Mouse (Mus musculus) lung, embryonic 15.5 days (tissue): Measurements from ENCODE around the gene Hipk4. TPM values are rescaled to one million over a fixed set of nuclear protein-coding genes. Genes with fewer than 3 reads are reported as not detected.

Experiments
- ATAC-seq: fragments of 200-750 bp; cut with Nextera tagmentation; 2 replicates; pipeline ENCODE4 v1.8.0; 2017; ENCODE audit warnings: moderate number of reproducible peaks, borderline replicate concordance; ENCODE audit not compliant: low FRiP score, low TSS enrichment; ENCODE audit errors: extremely low read depth
- H3K27ac ChIP-seq: fragments of 300-500 bp; sonication (generic); 2 replicates; pipeline ENCODE4 v1.5.1; 2015; ENCODE audit warnings: moderate library complexity, mild to moderate bottlenecking, inconsistent platforms
- H3K27me3 ChIP-seq: fragments of 300-500 bp; sonication (generic); 2 replicates; pipeline ENCODE4 v1.6.1; 2015; ENCODE audit warnings: inconsistent platforms
- H3K36me3 ChIP-seq: fragments of 300-500 bp; sonication (generic); 2 replicates; pipeline ENCODE4 v1.6.1; 2015; ENCODE audit warnings: inconsistent platforms
- H3K4me1 ChIP-seq: fragments of 300-500 bp; sonication (generic); 2 replicates; pipeline ENCODE4 v1.6.1; 2015; ENCODE audit warnings: inconsistent platforms
- H3K4me2 ChIP-seq: fragments of 300-500 bp; sonication (generic); 2 replicates; pipeline ENCODE4 v1.6.1; 2015; ENCODE audit warnings: inconsistent platforms, mild to moderate bottlenecking, moderate library complexity
- H3K4me3 ChIP-seq: fragments of 300-500 bp; sonication (generic); 2 replicates; pipeline ENCODE4 v1.5.1; 2015; ENCODE audit warnings: mild to moderate bottlenecking, inconsistent platforms
- H3K9ac ChIP-seq: fragments of 300-500 bp; sonication (generic); 2 replicates; pipeline ENCODE4 v1.6.1; 2015; ENCODE audit warnings: inconsistent platforms
- H3K9me3 ChIP-seq: fragments of 300-500 bp; sonication (generic); 2 replicates; pipeline ENCODE4 v1.6.1; 2016; ENCODE audit warnings: inconsistent platforms
- WGBS: fragments of 180-500 bp; shearing (Covaris S2); methylation state at CpG from one replicate; pipeline ENCODE4 v1.1.7; 2015; 5-methylcytosine and 5-hydroxymethylcytosine counted together
- polyA plus RNA-seq: library from polyadenylated mRNA; unstranded; fragments of >200 nt; fragmentation: Nextera tagmentation; extraction: Ambion mirVana; gene quantifications from 2 replicates; pipeline ENCODE4 v1.2.1, GENCODE M21; 2015

Hipk4 gene
- 0.87 and 0.92 TPM in 2 replicates for polyA plus RNA-seq

- H3K9ac ChIP-seq = no peak within 1 kb of the TSS
- H3K4me2 ChIP-seq = no peak within 1 kb of the TSS
- H3K27me3 ChIP-seq = no peaks in the 10 kb centered on the region
- ATAC-seq = no peak
- no peaks in the 10 kb centered on the region for H3K9me3 ChIP-seq
- H3K4me1 ChIP-seq = no peaks in the 10 kb centered on the region
- no peak within 1 kb of the TSS for H3K4me3 ChIP-seq
- 46% methylated on average over 5 of the region's 5 CpGs for WGBS
- H3K27ac ChIP-seq = no peak within 1 kb of the TSS
- no peaks in the 10 kb centered on the region for H3K36me3 ChIP-seq
Measured at GRCm38 (mm10) chr7:27522967-27523366, at the start of gene Hipk4. Gene Hipk4 (plus strand): TSS chr7:27523267.

- peak overlapping the region; percentile 71 for H3K9ac ChIP-seq
- H3K36me3 ChIP-seq = peaks cover 11% of the 10 kb centered on the region
- peaks cover 13% of the 10 kb centered on the region for H3K4me1 ChIP-seq
- peak overlapping the region; percentile 96 for H3K27ac ChIP-seq
- H3K27me3 ChIP-seq = no peaks in the 10 kb centered on the region
- WGBS = under 1% methylated on average over 34 of the region's 34 CpGs
- peak overlapping the region; percentile 69 for H3K4me2 ChIP-seq
- H3K9me3 ChIP-seq = no peaks in the 10 kb centered on the region
- ATAC-seq = no peak
- H3K4me3 ChIP-seq = peak overlapping the region; percentile 84
Measured at GRCm38 (mm10) chr7:27473835-27474489, 49.1 kb upstream of the Hipk4 start.

GRCm38 (mm10) chr7:27474490-27474954 lies 48.5 kb upstream of the Hipk4 start:
- Histone ChIP-seq H3K27ac (peak overlapping the region; percentile 96), H3K4me2 (peak overlapping the region; percentile 69), H3K36me3 (peaks cover 11% of the 10 kb centered on the region), H3K4me1 (peaks cover 13% of the 10 kb centered on the region), H3K27me3 (no peaks in the 10 kb centered on the region), H3K9me3 (no peaks in the 10 kb centered on the region), H3K9ac (peak overlapping the region; percentile 71), H3K4me3 (peak overlapping the region; percentile 84)
- peak; percentile 93 for ATAC-seq
- WGBS = 1% methylated on average over 23 of the region's 23 CpGs

- Histone ChIP-seq H3K9ac (no peak overlapping the region), H3K4me2 (no peak overlapping the region), H3K27me3 (no peaks in the 10 kb centered on the region), H3K4me3 (no peak overlapping the region), H3K4me1 (peaks cover 13% of the 10 kb centered on the region), H3K36me3 (peaks cover 11% of the 10 kb centered on the region), H3K9me3 (no peaks in the 10 kb centered on the region), H3K27ac (no peak overlapping the region)
- no peak for ATAC-seq
- 89% methylated on average over 2 of the region's 2 CpGs for WGBS
Measured at GRCm38 (mm10) chr7:27475596-27475995, 47.5 kb upstream of the Hipk4 start.

- no peak overlapping the region for H3K4me2 ChIP-seq
- no peak overlapping the region for H3K4me3 ChIP-seq
- H3K27me3 ChIP-seq = no peaks in the 10 kb centered on the region
- peaks cover 11% of the 10 kb centered on the region for H3K36me3 ChIP-seq
- peaks cover 19% of the 10 kb centered on the region for H3K4me1 ChIP-seq
- WGBS = 95% methylated on average over 14 of the region's 14 CpGs
- no peak overlapping the region for H3K9ac ChIP-seq
- no peak for ATAC-seq
- H3K27ac ChIP-seq = no peak overlapping the region
- H3K9me3 ChIP-seq = no peaks in the 10 kb centered on the region
Measured at GRCm38 (mm10) chr7:27476098-27476635, 46.9 kb upstream of the Hipk4 start.

- Histone ChIP-seq H3K4me2 (no peak overlapping the region), H3K9me3 (no peaks in the 10 kb centered on the region), H3K36me3 (peaks cover 11% of the 10 kb centered on the region), H3K9ac (no peak overlapping the region), H3K27me3 (no peaks in the 10 kb centered on the region), H3K27ac (no peak overlapping the region), H3K4me3 (no peak overlapping the region), H3K4me1 (peaks cover 24% of the 10 kb centered on the region)
- no peak for ATAC-seq
- 65% methylated on average over 7 of the region's 7 CpGs for WGBS
Measured at GRCm38 (mm10) chr7:27478561-27478960, 44.5 kb upstream of the Hipk4 start.

GRCm38 (mm10) chr7:27479750-27480149 lies 43.3 kb upstream of the Hipk4 start:
- Histone ChIP-seq H3K4me3 (no peak overlapping the region), H3K27ac (no peak overlapping the region), H3K36me3 (peaks cover 11% of the 10 kb centered on the region), H3K27me3 (no peaks in the 10 kb centered on the region), H3K4me2 (no peak overlapping the region), H3K9ac (no peak overlapping the region), H3K9me3 (no peaks in the 10 kb centered on the region), H3K4me1 (peaks cover 24% of the 10 kb centered on the region)
- no peak for ATAC-seq
- WGBS = 76% methylated on average over 1 of the region's 1 CpGs

GRCm38 (mm10) chr7:27480506-27480905 lies 42.6 kb upstream of the Hipk4 start:
- Histone ChIP-seq H3K36me3 (peaks cover 11% of the 10 kb centered on the region), H3K27ac (peak overlapping the region; percentile 86), H3K4me1 (peaks cover 24% of the 10 kb centered on the region), H3K9ac (no peak overlapping the region), H3K27me3 (no peaks in the 10 kb centered on the region), H3K4me2 (peak overlapping the region; percentile 60), H3K4me3 (peak overlapping the region; percentile 35), H3K9me3 (no peaks in the 10 kb centered on the region)
- 59% methylated on average over 3 of the region's 3 CpGs for WGBS
- no peak for ATAC-seq

- Histone ChIP-seq H3K9me3 (no peaks in the 10 kb centered on the region), H3K4me1 (peaks cover 24% of the 10 kb centered on the region), H3K27ac (peak overlapping the region; percentile 86), H3K4me2 (peak overlapping the region; percentile 60), H3K36me3 (peaks cover 11% of the 10 kb centered on the region), H3K9ac (peak overlapping the region; percentile 37), H3K27me3 (no peaks in the 10 kb centered on the region), H3K4me3 (peak overlapping the region; percentile 35)
- no peak for ATAC-seq
- 7% methylated on average over 11 of the region's 11 CpGs for WGBS
Measured at GRCm38 (mm10) chr7:27480927-27481626, 42.0 kb upstream of the Hipk4 start.

GRCm38 (mm10) chr7:27481627-27481969 lies 41.5 kb upstream of the Hipk4 start:
- peak overlapping the region; percentile 37 for H3K9ac ChIP-seq
- no peaks in the 10 kb centered on the region for H3K9me3 ChIP-seq
- H3K4me1 ChIP-seq = peaks cover 24% of the 10 kb centered on the region
- H3K27me3 ChIP-seq = no peaks in the 10 kb centered on the region
- H3K4me2 ChIP-seq = peak overlapping the region; percentile 60
- H3K36me3 ChIP-seq = peaks cover 6% of the 10 kb centered on the region
- under 1% methylated on average over 12 of the region's 12 CpGs for WGBS
- H3K27ac ChIP-seq = peak overlapping the region; percentile 86
- peak; percentile 97 for ATAC-seq
- peak overlapping the region; percentile 35 for H3K4me3 ChIP-seq

- Histone ChIP-seq H3K27ac (no peak overlapping the region), H3K36me3 (no peaks in the 10 kb centered on the region), H3K9ac (no peak overlapping the region), H3K4me1 (peaks cover 34% of the 10 kb centered on the region), H3K27me3 (no peaks in the 10 kb centered on the region), H3K4me3 (no peak overlapping the region), H3K4me2 (no peak overlapping the region), H3K9me3 (no peaks in the 10 kb centered on the region)
- ATAC-seq = no peak
- 89% methylated on average over 4 of the region's 4 CpGs for WGBS
Measured at GRCm38 (mm10) chr7:27483860-27484259, 39.2 kb upstream of the Hipk4 start.
